Mouse (Mus musculus) stomach, postnatal 0 days (tissue): ENCODE results near the gene Il1r1. TPM values are rescaled to one million over a fixed set of nuclear protein-coding genes. Genes with fewer than 3 reads are reported as not detected.

Source experiments
- ATAC-seq: fragments of 200-750 bp; cut with Nextera tagmentation; 2 replicates; pipeline ENCODE4 v1.8.0; 2017; ENCODE audit not compliant: low FRiP score, low TSS enrichment
- DNase-seq: peaks from one replicate; pipeline ENCODE4 v3.0.0-alpha.2; 2016; ENCODE audit warnings: low spot score
- H3K27ac ChIP-seq: fragments of 300-500 bp; sonication (generic); replicated peaks from 2 replicates; pipeline ENCODE4 v1.5.1; 2014; ENCODE audit warnings: mild to moderate bottlenecking, control low read depth
- H3K27me3 ChIP-seq: fragments of 300-500 bp; sonication (generic); 2 replicates; pipeline ENCODE4 v1.6.1; 2014; ENCODE audit warnings: low read length; ENCODE audit not compliant: control insufficient read depth, insufficient read depth
- H3K36me3 ChIP-seq: fragments of 300-500 bp; sonication (generic); 2 replicates; pipeline ENCODE4 v1.6.1; 2014; ENCODE audit warnings: low read length, mixed read lengths; ENCODE audit not compliant: control insufficient read depth, insufficient read depth
- H3K4me1 ChIP-seq: fragments of 300-500 bp; sonication (generic); replicated peaks from 2 replicates; pipeline ENCODE4 v1.6.1; 2014; ENCODE audit warnings: antibody characterized with exemption; ENCODE audit not compliant: control insufficient read depth, insufficient read depth
- H3K4me2 ChIP-seq: fragments of 300-500 bp; sonication (generic); replicated peaks from 2 replicates; pipeline ENCODE4 v1.6.1; 2014; ENCODE audit warnings: low read depth, mild to moderate bottlenecking, control low read depth, moderate library complexity
- H3K4me3 ChIP-seq: fragments of 300-500 bp; sonication (generic); 2 replicates; pipeline ENCODE4 v1.5.1; 2014; ENCODE audit warnings: low read depth, low read length, control low read depth
- H3K9ac ChIP-seq: fragments of 300-500 bp; sonication (generic); 2 replicates; pipeline ENCODE4 v1.6.1; 2014; ENCODE audit warnings: mild to moderate bottlenecking, low read length, control low read depth, mixed read lengths
- H3K9me3 ChIP-seq: fragments of 300-500 bp; sonication (generic); 2 replicates; pipeline ENCODE4 v1.6.1; 2016; ENCODE audit warnings: low read length; ENCODE audit not compliant: control insufficient read depth
- CTCF ChIP-seq: IDR thresholded peaks from 2 replicates; pipeline ENCODE4 v1.5.1; 2016; ENCODE audit warnings: antibody characterized with exemption, low read depth, mild to moderate bottlenecking, moderate library complexity
- EP300 ChIP-seq: optimal IDR thresholded peaks from 2 replicates; pipeline ENCODE3; 2016; ENCODE audit warnings: antibody characterized with exemption
- WGBS: fragments of 180-500 bp; shearing (Covaris S2); extraction: QIAGEN DNeasy Blood & Tissue Kit; methylation state at CpG from one replicate; pipeline ENCODE4 v1.1.7; 2014; 5-methylcytosine and 5-hydroxymethylcytosine counted together
- polyA plus RNA-seq: library from polyadenylated mRNA; unstranded; fragments of >200 nt; fragmentation: Nextera tagmentation; extraction: Ambion mirVana; gene quantifications from 2 replicates; pipeline ENCODE4 v1.2.1, GENCODE M21; 2015

Gene Il1r1
- polyA plus RNA-seq, 1 experiment from 2014 or later, result 7.3 TPM

DNA sequence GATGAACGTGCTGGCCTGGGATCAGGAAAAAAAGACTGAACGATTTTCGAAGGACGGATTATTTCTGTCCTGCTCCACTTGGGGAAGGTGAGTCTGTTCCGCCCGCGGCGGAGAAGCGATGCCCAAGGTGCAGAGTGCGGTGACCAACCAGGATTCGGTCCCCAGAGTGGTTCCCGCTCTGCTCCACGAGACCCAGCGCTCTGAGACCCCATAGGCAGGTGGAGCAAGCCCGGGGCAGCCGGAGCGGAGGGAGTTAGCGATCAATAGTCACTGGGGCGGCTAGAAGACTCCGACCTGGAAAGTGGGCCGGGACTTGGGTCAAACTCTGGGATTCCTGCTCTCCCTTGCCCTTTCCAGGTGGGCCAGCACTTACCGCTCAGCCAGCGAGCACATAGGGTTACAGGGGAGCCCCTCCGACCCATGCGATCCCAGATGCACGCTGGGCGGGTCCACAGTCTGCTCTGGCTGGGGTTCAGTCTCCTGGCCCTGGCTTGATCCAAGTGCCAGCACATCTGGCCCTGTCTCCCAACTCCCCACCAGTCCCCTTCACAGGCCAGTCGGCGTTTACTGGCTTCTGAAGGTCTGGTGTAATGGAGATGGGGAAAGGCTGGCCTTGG, 100.9 kb downstream of the Il1r1 start:
- peak overlapping the region; percentile 62 for H3K9ac ChIP-seq
- DNase-seq (peak; percentile 21), ATAC-seq (0 out of 2 replicates have a peak, but pooled peaks have one; percentile 49)
- no peaks in the 10 kb centered on the region for H3K36me3 ChIP-seq
- no peaks in the 10 kb centered on the region for H3K27me3 ChIP-seq
- 10% methylated on average over 29 of the region's 29 CpGs for WGBS
- peak overlapping the region; percentile 41 for H3K4me3 ChIP-seq
- no peaks in the 10 kb centered on the region; the same call in 1 of the 2 replicates for H3K4me1 ChIP-seq
- H3K4me2 ChIP-seq, result peak overlapping the region; percentile 86
- 0 out of 2 replicates have a peak overlapping the region, but pooled peaks have one; percentile 24 for H3K27ac ChIP-seq
- TF ChIP-seq EP300 (no peak), CTCF (no peak)
- H3K9me3 ChIP-seq, result no peaks in the 10 kb centered on the region

- Histone ChIP-seq H3K36me3 (no peaks in the 10 kb centered on the region), H3K4me2 (no peak overlapping the region), H3K27ac (no peak overlapping the region), H3K27me3 (no peaks in the 10 kb centered on the region), H3K4me3 (no peak overlapping the region), H3K4me1 (no peaks in the 10 kb centered on the region; the same call in 1 of the 2 replicates), H3K9me3 (no peaks in the 10 kb centered on the region), H3K9ac (no peak overlapping the region)
- ATAC-seq (no peak), DNase-seq (no peak)
- TF ChIP-seq EP300 (no peak), CTCF (no peak)
- 89% methylated on average over 3 of the region's 3 CpGs for WGBS
These were observed 102.7 kb downstream of the Il1r1 start for GRCm38 (mm10) chr1:40327604-40328003.

GRCm38 (mm10) chr1:40329526-40329925, 104.6 kb downstream of the Il1r1 start:
- H3K27me3 ChIP-seq, result no peaks in the 10 kb centered on the region
- no peak overlapping the region for H3K4me3 ChIP-seq
- no peaks in the 10 kb centered on the region; the same call in 1 of the 2 replicates for H3K4me1 ChIP-seq
- no peaks in the 10 kb centered on the region for H3K9me3 ChIP-seq
- no peak overlapping the region for H3K4me2 ChIP-seq
- H3K27ac ChIP-seq, result no peak overlapping the region
- no peaks in the 10 kb centered on the region for H3K36me3 ChIP-seq
- no peak for ATAC-seq
- 77% methylated on average over 1 of the region's 1 CpGs for WGBS
- no peak for TF ChIP-seq CTCF
- TF ChIP-seq EP300, result no peak
- H3K9ac ChIP-seq, result no peak overlapping the region
- no peak for DNase-seq

DNA sequence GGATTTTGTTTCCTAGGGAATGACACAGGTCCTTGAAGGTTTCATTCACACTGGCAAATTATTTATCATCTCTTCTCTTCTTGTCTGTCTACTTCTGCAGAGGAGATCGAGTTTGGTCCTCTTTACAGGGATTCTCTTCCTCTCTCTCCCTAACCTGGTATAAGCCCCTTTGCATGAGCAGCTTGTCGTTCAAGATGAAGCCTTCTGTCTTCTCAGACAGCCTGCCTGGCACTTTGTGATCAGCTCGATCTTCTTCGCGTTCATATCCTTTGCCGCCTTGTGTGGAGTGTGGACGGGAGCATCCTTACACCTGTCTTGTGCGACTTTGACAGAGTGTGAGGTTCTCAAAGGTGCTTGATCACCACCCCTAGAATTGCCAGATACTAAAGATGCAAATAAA, 105.3 kb downstream of the Il1r1 start:
- Histone ChIP-seq H3K9ac (no peak overlapping the region), H3K27ac (no peak overlapping the region), H3K4me2 (no peak overlapping the region), H3K4me1 (no peaks in the 10 kb centered on the region; the same call in 1 of the 2 replicates), H3K4me3 (no peak overlapping the region), H3K27me3 (no peaks in the 10 kb centered on the region), H3K9me3 (no peaks in the 10 kb centered on the region), H3K36me3 (no peaks in the 10 kb centered on the region)
- TF ChIP-seq CTCF, result no peak
- TF ChIP-seq EP300, result no peak
- WGBS, result 85% methylated on average over 8 of the region's 8 CpGs
- ATAC-seq, result no peak
- DNase-seq, result no peak

- 97% methylated on average over 1 of the region's 1 CpGs for WGBS
- Histone ChIP-seq H3K4me3 (no peak overlapping the region), H3K9me3 (no peaks in the 10 kb centered on the region), H3K9ac (no peak overlapping the region), H3K27ac (no peak overlapping the region), H3K4me1 (no peaks in the 10 kb centered on the region), H3K36me3 (no peaks in the 10 kb centered on the region), H3K4me2 (no peak overlapping the region), H3K27me3 (no peaks in the 10 kb centered on the region)
- DNase-seq (no peak), ATAC-seq (no peak)
- TF ChIP-seq EP300 (no peak), CTCF (no peak)
These were observed 114.5 kb downstream of the Il1r1 start for GRCm38 (mm10) chr1:40339346-40339745.

DNA sequence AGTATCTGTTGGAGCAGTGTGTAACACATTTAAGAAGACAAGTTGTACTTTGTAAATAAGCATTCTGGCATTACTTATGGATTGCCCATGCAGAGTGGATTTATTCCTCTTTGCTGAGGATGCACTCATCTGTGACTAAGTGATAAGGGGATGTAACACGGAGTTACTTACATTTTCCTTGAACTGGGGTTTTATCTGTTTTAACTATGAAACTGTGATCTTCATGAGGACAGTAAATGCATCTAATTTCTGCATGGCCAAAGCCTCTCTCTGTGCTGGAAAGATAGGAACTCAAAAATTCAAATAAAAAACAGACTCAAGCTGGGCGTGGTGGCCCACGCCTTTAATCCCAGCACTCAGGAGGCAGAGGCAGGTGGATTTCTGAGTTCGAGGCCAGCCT, 115.2 kb downstream of the Il1r1 start:
- no peak for ATAC-seq
- Histone ChIP-seq H3K36me3 (no peaks in the 10 kb centered on the region), H3K9ac (no peak overlapping the region), H3K9me3 (no peaks in the 10 kb centered on the region), H3K4me1 (no peaks in the 10 kb centered on the region), H3K4me2 (no peak overlapping the region), H3K27me3 (no peaks in the 10 kb centered on the region), H3K4me3 (no peak overlapping the region), H3K27ac (no peak overlapping the region)
- 85% methylated on average over 4 of the region's 4 CpGs for WGBS
- TF ChIP-seq CTCF, result no peak
- no peak for TF ChIP-seq EP300
- DNase-seq, result no peak
